ENCODE assay signal across 8 mouse cellular contexts in the genomic region with DNA sequence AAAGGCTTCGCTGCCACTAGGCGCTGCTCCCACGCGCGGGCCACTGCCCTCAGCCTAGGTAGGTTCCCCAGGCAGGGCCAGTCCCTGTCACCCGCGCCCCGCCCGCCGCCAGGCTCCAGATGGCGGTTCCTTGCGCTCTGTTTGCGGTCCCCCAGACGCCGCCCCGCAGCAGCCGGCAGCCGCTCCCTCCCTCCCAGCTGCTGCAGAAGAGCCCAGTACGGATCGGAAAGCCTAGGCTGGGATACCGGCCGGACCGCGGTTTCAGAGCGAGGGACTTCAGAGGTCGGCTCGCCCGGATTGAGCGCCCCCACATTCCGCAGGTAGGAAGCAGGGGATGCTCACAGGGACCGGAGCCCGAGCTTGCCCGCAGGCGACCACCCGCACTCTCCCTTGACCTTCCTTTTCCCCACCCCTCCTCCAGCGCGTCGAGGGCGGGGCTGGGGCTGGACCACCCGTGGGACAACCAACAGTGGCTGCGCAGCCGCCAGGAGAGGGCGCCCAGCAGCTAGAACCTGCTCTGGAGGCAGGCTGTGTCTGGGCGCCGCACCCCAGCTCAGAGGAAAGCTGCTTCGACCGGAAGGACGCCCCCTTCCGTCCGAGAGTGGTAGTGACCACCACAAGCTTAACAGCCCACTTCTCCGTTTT. TPM values are rescaled to one million over a fixed set of nuclear protein-coding genes. Genes with fewer than 3 reads are reported as not detected.
DNase-seq lines count a peak whose midpoint lies in the region; ATAC-seq and TF ChIP-seq lines count a peak whose summit lies in the region.

A gene (plus strand): TSS at position 19 of the 645 bp plus-strand sequence.

- DNase-seq in kidney, adult 18-20 months = peak; percentile 45
- no peak for DNase-seq in kidney, adult 11 months
- peak; percentile 94 for DNase-seq in embryo, embryonic 11 days
- DNase-seq in gastrocnemius, postnatal 4 days (ENCODE audit: low spot score in 2 of 2) = peak; percentile 83 to 93
- DNase-seq in limb, embryonic 11.5 days (ENCODE audit: low spot score) = peak; percentile 95
- DNase-seq in spleen, adult 2 months (ENCODE audit: low read depth in 1 of 2, low spot score in 2 of 2) = peak; percentile 56 to 62

- TF ChIP-seq POLR2A in spleen, adult 2 months (IDR thresholded peaks at IDR 0.05; ENCODE audit: low read depth, low read length) = no peak

- H3K9ac ChIP-seq in intestine, embryonic 15.5 days = peak within 1 kb of the TSS; percentile 41
- H3K9ac ChIP-seq in limb, embryonic 11.5 days (ENCODE audit: low read length) = no peak within 1 kb of the TSS
- 0 out of 2 replicates have a peak within 1 kb of the TSS, but pooled peaks have one; percentile 28 for H3K9ac ChIP-seq in midbrain, embryonic 12.5 days (replicated peaks)

- peaks cover 17% of the 10 kb centered on the region for H3K4me1 ChIP-seq in intestine, embryonic 15.5 days (replicated peaks)
- peaks cover 3% of the 10 kb centered on the region; the same call in 1 of the 2 replicates for H3K4me1 ChIP-seq in limb, embryonic 11.5 days (ENCODE audit: control insufficient read depth, insufficient read depth, low read length)
- H3K4me1 ChIP-seq in midbrain, embryonic 12.5 days = peaks cover 45% of the 10 kb centered on the region
- H3K4me1 ChIP-seq in spleen, adult 2 months (ENCODE audit: control insufficient read depth, insufficient read depth, insufficient read length) = peaks cover 17% of the 10 kb centered on the region

- peaks cover 49% of the 10 kb centered on the region for H3K27me3 ChIP-seq in intestine, embryonic 15.5 days (replicated peaks)
- peaks cover 59% of the 10 kb centered on the region for H3K27me3 ChIP-seq in limb, embryonic 11.5 days (ENCODE audit: control insufficient read depth, insufficient read depth, low read length)
- H3K27me3 ChIP-seq in midbrain, embryonic 12.5 days = peaks cover 73% of the 10 kb centered on the region
- H3K27me3 ChIP-seq in spleen, adult 2 months (ENCODE audit: control insufficient read depth, insufficient read depth, low read length) = peaks cover 41% of the 10 kb centered on the region

- under 1% methylated on average over 51 of the region's 51 CpGs for WGBS in intestine, embryonic 15.5 days
- under 1% methylated on average over 51 of the region's 51 CpGs for WGBS in limb, embryonic 11.5 days
- under 1% methylated on average over 50 of the region's 51 CpGs for WGBS in midbrain, embryonic 12.5 days
- under 1% methylated on average over 50 of the region's 51 CpGs for WGBS in spleen, adult 2 months

- TF ChIP-seq CTCF in spleen, adult 2 months (IDR thresholded peaks at IDR 0.05; ENCODE audit: extremely low read depth, insufficient read depth, insufficient read length, insufficient replicate concordance) = peak; percentile 68; the same call in 1 of the 2 replicates

- H3K4me3 ChIP-seq in intestine, embryonic 15.5 days (replicated peaks) = peak within 1 kb of the TSS; percentile 46
- peak within 1 kb of the TSS; percentile 44 for H3K4me3 ChIP-seq in limb, embryonic 11.5 days (ENCODE audit: low read depth, low read length)
- H3K4me3 ChIP-seq in midbrain, embryonic 12.5 days = peak within 1 kb of the TSS; percentile 53
- H3K4me3 ChIP-seq in spleen, adult 2 months (ENCODE audit: extremely low read depth, insufficient read depth, insufficient read length) = peak within 1 kb of the TSS; percentile 48; the same call in 1 of the 2 replicates

- peak; percentile 97 for ATAC-seq in intestine, embryonic 15.5 days
- peak; percentile 91 for ATAC-seq in limb, embryonic 11.5 days (ENCODE audit: insufficient number of reproducible peaks, low FRiP score, low TSS enrichment, low read depth)
- ATAC-seq in midbrain, embryonic 12.5 days (ENCODE audit: low FRiP score, low read depth) = peak; percentile 93

- H3K27ac ChIP-seq in intestine, embryonic 15.5 days = no peak within 1 kb of the TSS
- H3K27ac ChIP-seq in limb, embryonic 11.5 days (replicated peaks; ENCODE audit: low read depth, low read length) = no peak within 1 kb of the TSS
- no peak within 1 kb of the TSS; the same call in 1 of the 2 replicates for H3K27ac ChIP-seq in midbrain, embryonic 12.5 days (replicated peaks)
- H3K27ac ChIP-seq in spleen, adult 2 months (ENCODE audit: insufficient read depth, low read length) = no peak within 1 kb of the TSS

- H3K4me2 ChIP-seq in intestine, embryonic 15.5 days (replicated peaks) = peak within 1 kb of the TSS; percentile 81
- H3K4me2 ChIP-seq in limb, embryonic 11.5 days (ENCODE audit: low read depth, severe bottlenecking) = peak within 1 kb of the TSS; percentile 64
- H3K4me2 ChIP-seq in midbrain, embryonic 12.5 days (replicated peaks) = peak within 1 kb of the TSS; percentile 72

- H3K36me3 ChIP-seq in intestine, embryonic 15.5 days = no peaks in the 10 kb centered on the region
- no peaks in the 10 kb centered on the region for H3K36me3 ChIP-seq in limb, embryonic 11.5 days (ENCODE audit: control insufficient read depth, insufficient read depth, low read length)
- H3K36me3 ChIP-seq in midbrain, embryonic 12.5 days = no peaks in the 10 kb centered on the region
- H3K36me3 ChIP-seq in spleen, adult 2 months (ENCODE audit: control insufficient read depth, insufficient read depth, low read length) = no peaks in the 10 kb centered on the region

- no peaks in the 10 kb centered on the region for H3K9me3 ChIP-seq in intestine, embryonic 15.5 days
- H3K9me3 ChIP-seq in limb, embryonic 11.5 days (ENCODE audit: control insufficient read depth, low read length) = no peaks in the 10 kb centered on the region
- H3K9me3 ChIP-seq in midbrain, embryonic 12.5 days = no peaks in the 10 kb centered on the region

RNA-seq across cellular contexts. Expression of the gene that starts here (rescaled TPM):
- total RNA-seq in gastrocnemius, postnatal 4 days (2021) = 1 to 10 TPM; 2.5 to 3.1 TPM
- polyA plus RNA-seq in intestine, embryonic 15.5 days (2015; fragmentation: Nextera tagmentation; extraction: Ambion mirVana) = 0.13 TPM in 1 of 2 replicates, not detected in the other
- polyA plus RNA-seq in limb, embryonic 11.5 days (2014; fragmentation: Nextera tagmentation; extraction: Ambion mirVana) = 0.07 and 0.10 TPM in 2 replicates
- 1.7 and 3.3 TPM in 2 replicates for polyA plus RNA-seq in midbrain, embryonic 12.5 days (2016; fragmentation: Nextera tagmentation; extraction: Ambion mirVana)
- 0.02 TPM in 1 of 2 replicates, not detected in the other for polyA plus RNA-seq in spleen, adult 2 months (2012; rRNA removed)

Comparison
In these comparisons a context has a peak if more than half of its experiments do, and no peak if none do; other contexts are left out.
1. Peak in ATAC-seq, H3K4me3 ChIP-seq, H3K9ac ChIP-seq and H3K4me2 ChIP-seq in intestine, embryonic 15.5 days; RNA of the gene not detected or under 1 TPM.
2. Peak in DNase-seq, ATAC-seq, H3K4me3 ChIP-seq and H3K4me2 ChIP-seq in limb, embryonic 11.5 days; RNA of the gene not detected or under 1 TPM.
3. Peak in DNase-seq and H3K4me3 ChIP-seq in spleen, adult 2 months; RNA of the gene not detected or under 1 TPM.